Mouse (Mus musculus) spleen, adult 2 months (tissue): ENCODE results near the gene Casp14.

Experiments
- CTCF ChIP-seq: fragments of 200-500 bp; IDR thresholded peaks from 2 replicates; pipeline ENCODE4 v1.5.1; 2011; ENCODE audit warnings: mild to moderate bottlenecking, inconsistent platforms; ENCODE audit not compliant: insufficient read depth, insufficient read length, insufficient replicate concordance; ENCODE audit errors: extremely low read depth
- POLR2A ChIP-seq: fragments of 200-500 bp; IDR thresholded peaks from 2 replicates; pipeline ENCODE4 v1.6.1; 2011; ENCODE audit warnings: low read depth, low read length, inconsistent platforms

DNA sequence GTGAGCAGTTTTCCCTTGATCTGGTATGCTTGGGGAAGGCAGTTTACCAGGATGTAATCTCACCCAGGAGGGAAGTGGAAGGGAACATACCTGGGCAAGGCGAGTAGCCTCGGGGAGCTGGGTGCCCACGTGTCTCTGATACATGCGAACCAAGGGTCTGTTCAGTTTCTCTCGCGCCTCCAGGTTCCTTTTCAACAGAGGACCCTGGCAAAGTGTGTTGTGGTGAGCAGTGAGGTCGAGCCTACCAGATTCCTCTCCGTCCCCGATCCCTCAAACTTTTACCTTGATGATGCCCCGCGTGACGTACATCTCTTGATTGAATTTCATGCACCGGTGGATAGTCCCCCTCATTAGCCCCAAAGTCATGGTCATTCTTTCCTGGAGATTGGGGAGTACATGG lies 30.1 kb upstream of the Casp14 start:
- no peak for TF ChIP-seq CTCF
- TF ChIP-seq POLR2A: no peak
